Mouse (Mus musculus) brain, embryonic 14.5 days (tissue): Measurements from ENCODE around the gene Gm136.

Experiments used
- CTCF ChIP-seq: fragments of 200-500 bp; IDR thresholded peaks from 2 replicates; pipeline ENCODE4 v1.5.1; 2012; ENCODE audit warnings: inconsistent platforms, mild to moderate bottlenecking, moderate library complexity, borderline replicate concordance; ENCODE audit not compliant: insufficient read depth, insufficient read length; ENCODE audit errors: extremely low read depth
- POLR2A ChIP-seq: fragments of 200-500 bp; IDR thresholded peaks from 2 replicates; pipeline ENCODE4 v1.6.1; 2012; ENCODE audit warnings: mild to moderate bottlenecking, inconsistent platforms, borderline replicate concordance; ENCODE audit not compliant: poor library complexity, insufficient read depth, insufficient read length, severe bottlenecking; ENCODE audit errors: extremely low read depth

DNA sequence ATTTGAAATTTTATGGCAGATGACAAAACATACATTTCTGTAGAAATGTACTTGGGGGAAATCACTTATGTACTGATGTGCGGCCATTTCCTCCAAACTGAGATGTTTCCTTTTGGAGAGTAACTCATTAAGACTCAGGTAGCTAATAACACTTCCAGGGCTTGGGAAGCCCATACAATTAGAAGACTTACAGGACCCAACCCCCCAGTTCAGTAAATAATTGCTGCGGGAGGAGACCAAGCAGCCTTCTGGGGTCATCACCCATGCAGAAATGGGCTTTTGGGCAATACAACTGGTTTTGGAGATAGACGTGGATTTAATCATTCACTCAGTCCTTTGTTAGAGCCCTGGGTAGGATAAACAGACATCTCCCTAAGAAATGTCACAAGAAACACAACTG is 48.8 kb downstream of the Gm136 start:
- TF ChIP-seq CTCF (no peak), POLR2A (no peak)
